Mouse (Mus musculus) heart, embryonic 10.5 days (tissue): ENCODE measurements around the gene Hist1h3d. TPM values are rescaled to one million over a fixed set of nuclear protein-coding genes. Genes with fewer than 3 reads are reported as not detected.
A peak's percentile ranks its signal among the peaks of the same experiment; 100 is the strongest.
"Not testable (repeated sequence)": the region's sequence is repeated elsewhere in the genome, so short reads cannot be mapped to it uniquely, and the experiment has no call there.

Source experiments
- DNase-seq: peaks from one replicate; pipeline ENCODE4 v3.0.0-alpha.2; 2017; ENCODE audit warnings: low spot score
- H3K27ac ChIP-seq: fragments of 300-500 bp; sonication (generic); 2 replicates; pipeline ENCODE4 v1.5.1; 2016; ENCODE audit warnings: mild to moderate bottlenecking
- H3K27me3 ChIP-seq: fragments of 300-500 bp; sonication (generic); 2 replicates; pipeline ENCODE4 v1.6.1; 2016; ENCODE audit warnings: mild to moderate bottlenecking; ENCODE audit not compliant: poor library complexity, insufficient read depth, severe bottlenecking
- H3K36me3 ChIP-seq: fragments of 300-500 bp; sonication (generic); 2 replicates; pipeline ENCODE4 v1.6.1; 2016; ENCODE audit warnings: mild to moderate bottlenecking, moderate library complexity
- H3K4me1 ChIP-seq: fragments of 300-500 bp; sonication (generic); 2 replicates; pipeline ENCODE4 v1.6.1; 2016; ENCODE audit warnings: mild to moderate bottlenecking
- H3K4me3 ChIP-seq: fragments of 300-500 bp; sonication (generic); 2 replicates; pipeline ENCODE4 v1.5.1; 2016; ENCODE audit warnings: mild to moderate bottlenecking, moderate library complexity
- H3K9me3 ChIP-seq: fragments of 300-500 bp; sonication (generic); 2 replicates; pipeline ENCODE4 v1.6.1; 2016; ENCODE audit warnings: mild to moderate bottlenecking, moderate library complexity
- WGBS: fragments of 180-500 bp; shearing (Covaris S2); methylation state at CpG from one replicate; pipeline ENCODE4 v1.1.7; 2016; 5-methylcytosine and 5-hydroxymethylcytosine counted together
- polyA plus RNA-seq: library from polyadenylated mRNA; unstranded; fragments of >200 nt; fragmentation: Nextera tagmentation; extraction: Ambion mirVana; gene quantifications from 2 replicates; pipeline ENCODE4 v1.2.1, GENCODE M21; 2016

Hist1h3d gene
- polyA plus RNA-seq, 1 experiment from 2014 or later: 5.3 TPM

- not testable (repeated sequence) for H3K9me3 ChIP-seq, H3K27me3 ChIP-seq, H3K36me3 ChIP-seq
- WGBS: under 1% methylated on average over 53 of the region's 62 CpGs
- peak; percentile 98 for DNase-seq
- Histone ChIP-seq H3K4me1 (peaks cover 29% of the 10 kb centered on the region), H3K4me3 (peak within 1 kb of the TSS; percentile 67), H3K27ac (peak within 1 kb of the TSS; percentile 95)
Measured at GRCm38 (mm10) chr13:23535137-23536075, 40.2 kb upstream of the Hist1h3d start, which contains the start of gene Hist1h3g. Hist1h3g (plus strand) TSS chr13:23535422.

DNA sequence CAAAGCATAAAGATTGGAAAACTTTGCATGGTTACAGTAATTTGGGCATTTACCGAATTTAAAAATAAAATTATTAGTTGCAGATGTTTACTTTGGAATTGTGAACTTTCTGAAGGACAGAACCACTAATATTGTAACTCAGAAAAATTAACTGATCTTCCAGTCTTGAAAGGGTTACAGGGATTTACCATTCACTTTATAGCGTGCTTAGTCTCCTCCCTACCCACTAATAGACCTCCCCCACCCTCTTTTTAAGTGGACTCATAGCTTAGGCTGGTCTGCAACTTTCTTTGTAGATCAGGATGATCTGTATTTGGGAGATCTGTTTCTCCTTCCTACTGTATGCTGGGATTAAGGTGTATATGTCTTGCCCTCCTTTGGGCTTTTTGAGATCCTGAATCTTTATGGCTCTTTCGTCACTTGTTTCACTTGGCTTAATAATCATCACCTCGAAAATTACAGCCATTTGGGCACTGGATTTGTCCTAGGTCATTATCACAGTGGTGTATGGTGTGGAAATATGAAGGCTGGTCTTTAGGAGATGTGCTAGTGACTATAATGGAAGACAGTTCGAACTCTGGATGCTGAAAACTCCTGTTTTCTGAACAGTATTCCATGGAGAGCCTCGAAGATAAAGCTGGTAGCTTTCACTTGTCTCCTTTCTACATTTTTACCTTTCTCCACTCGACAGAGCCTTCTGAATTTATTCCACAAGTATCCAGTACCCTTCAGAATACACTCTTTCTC, 39.3 kb upstream of the Hist1h3d start:
- Histone ChIP-seq H3K27me3 (no peaks in the 10 kb centered on the region), H3K9me3 (no peaks in the 10 kb centered on the region), H3K4me1 (peaks cover 29% of the 10 kb centered on the region), H3K4me3 (peak overlapping the region; percentile 67), H3K36me3 (no peaks in the 10 kb centered on the region), H3K27ac (peak overlapping the region; percentile 95)
- WGBS: 28% methylated on average over 7 of the region's 7 CpGs
- DNase-seq: no peak

- H3K9me3 ChIP-seq: no peaks in the 10 kb centered on the region
- H3K27me3 ChIP-seq: no peaks in the 10 kb centered on the region
- peaks cover 27% of the 10 kb centered on the region for H3K4me1 ChIP-seq
- WGBS: 81% methylated on average over 3 of the region's 3 CpGs
- no peak for DNase-seq
- no peak overlapping the region for H3K27ac ChIP-seq
- no peaks in the 10 kb centered on the region for H3K36me3 ChIP-seq
- peak overlapping the region; percentile 67 for H3K4me3 ChIP-seq
Measured at GRCm38 (mm10) chr13:23537006-23537710, 38.4 kb upstream of the Hist1h3d start.

- H3K4me3 ChIP-seq: no peak overlapping the region
Measured at GRCm38 (mm10) chr13:23538249-23538648, 37.3 kb upstream of the Hist1h3d start.

GRCm38 (mm10) chr13:23539821-23540220, 35.7 kb upstream of the Hist1h3d start:
- not testable (repeated sequence) for DNase-seq, H3K4me3 ChIP-seq, H3K27ac ChIP-seq, H3K36me3 ChIP-seq, H3K9me3 ChIP-seq, H3K27me3 ChIP-seq
- peaks cover 12% of the 10 kb centered on the region; the same call in 1 of the 2 replicates for H3K4me1 ChIP-seq
- 71% methylated on average over 1 of the region's 1 CpGs for WGBS

More at GRCm38 (mm10) chr13:23538249-23538648, 37.3 kb upstream of the Hist1h3d start:
- DNase-seq: no peak
- H3K27me3 ChIP-seq: no peaks in the 10 kb centered on the region
- peaks cover 20% of the 10 kb centered on the region; the same call in 1 of the 2 replicates for H3K4me1 ChIP-seq
- no peaks in the 10 kb centered on the region for H3K36me3 ChIP-seq
- no peaks in the 10 kb centered on the region for H3K9me3 ChIP-seq
- no peak overlapping the region for H3K27ac ChIP-seq
- WGBS: 86% methylated on average over 5 of the region's 5 CpGs

DNA sequence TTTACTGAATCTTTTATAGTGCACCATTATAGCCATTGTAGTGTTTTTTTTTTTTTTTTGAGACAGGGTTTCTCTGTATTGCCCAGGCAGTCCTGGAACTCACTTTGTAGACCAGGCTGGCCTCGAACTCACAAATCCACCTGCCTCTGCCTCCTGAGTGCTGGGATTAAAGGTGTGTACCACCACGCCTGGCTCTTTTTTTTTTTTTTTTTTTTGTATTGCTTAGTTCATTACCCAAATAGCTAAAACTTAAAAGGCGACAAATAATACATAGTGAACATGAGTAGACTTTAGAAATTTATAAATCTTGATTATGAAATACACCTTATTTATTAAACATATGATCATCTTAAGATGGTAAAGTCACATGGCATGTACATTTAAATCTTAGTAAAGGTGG, 34.1 kb upstream of the Hist1h3d start:
- no peaks in the 10 kb centered on the region for H3K36me3 ChIP-seq
- no peaks in the 10 kb centered on the region for H3K9me3 ChIP-seq
- 88% methylated on average over 3 of the region's 3 CpGs for WGBS
- peaks cover 8% of the 10 kb centered on the region; the same call in 1 of the 2 replicates for H3K4me1 ChIP-seq
- no peak for DNase-seq
- H3K27me3 ChIP-seq: no peaks in the 10 kb centered on the region
- H3K27ac ChIP-seq: no peak overlapping the region
- no peak overlapping the region for H3K4me3 ChIP-seq

DNA sequence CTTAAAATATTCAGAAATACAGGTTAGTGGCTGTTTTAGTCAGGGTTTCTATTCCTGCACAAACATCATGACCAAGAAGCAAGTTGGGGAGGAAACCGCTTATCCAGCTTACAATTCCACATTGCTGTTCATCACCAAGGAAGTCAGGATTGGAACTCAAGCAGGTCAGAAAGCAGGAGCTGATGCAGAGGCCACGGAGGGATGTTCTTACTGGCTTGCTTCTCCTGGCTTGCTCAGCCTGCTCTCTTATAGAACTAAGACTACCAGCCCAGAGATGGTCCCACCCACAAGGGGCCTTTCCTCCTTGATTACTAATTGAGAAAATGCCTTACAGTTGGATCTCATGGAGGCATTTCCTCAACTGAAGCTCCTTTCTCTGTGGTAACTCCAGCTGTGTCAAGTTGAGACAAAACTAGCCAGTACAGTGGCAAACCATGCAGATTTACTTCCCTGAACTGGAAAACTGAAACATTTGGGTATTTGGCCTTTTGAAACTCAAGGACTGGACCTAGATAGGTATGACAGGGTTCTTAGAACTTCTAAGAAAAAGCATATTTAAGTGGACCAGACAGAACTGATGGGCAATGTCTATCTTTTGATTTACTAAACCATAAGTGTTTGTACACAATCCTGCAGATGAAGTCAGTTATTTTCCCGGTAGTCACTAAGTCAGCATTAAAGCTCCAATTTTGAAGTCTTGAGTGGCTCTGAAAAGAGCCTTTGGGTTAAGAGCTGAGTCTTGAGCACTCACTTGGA, 33.2 kb upstream of the Hist1h3d start:
- not testable (repeated sequence) for DNase-seq, H3K27me3 ChIP-seq, H3K4me1 ChIP-seq, H3K9me3 ChIP-seq, H3K36me3 ChIP-seq
- Histone ChIP-seq H3K27ac (peak overlapping the region; percentile 93), H3K4me3 (peak overlapping the region; percentile 59)
- WGBS: 10% methylated on average over 3 of the region's 3 CpGs

DNA sequence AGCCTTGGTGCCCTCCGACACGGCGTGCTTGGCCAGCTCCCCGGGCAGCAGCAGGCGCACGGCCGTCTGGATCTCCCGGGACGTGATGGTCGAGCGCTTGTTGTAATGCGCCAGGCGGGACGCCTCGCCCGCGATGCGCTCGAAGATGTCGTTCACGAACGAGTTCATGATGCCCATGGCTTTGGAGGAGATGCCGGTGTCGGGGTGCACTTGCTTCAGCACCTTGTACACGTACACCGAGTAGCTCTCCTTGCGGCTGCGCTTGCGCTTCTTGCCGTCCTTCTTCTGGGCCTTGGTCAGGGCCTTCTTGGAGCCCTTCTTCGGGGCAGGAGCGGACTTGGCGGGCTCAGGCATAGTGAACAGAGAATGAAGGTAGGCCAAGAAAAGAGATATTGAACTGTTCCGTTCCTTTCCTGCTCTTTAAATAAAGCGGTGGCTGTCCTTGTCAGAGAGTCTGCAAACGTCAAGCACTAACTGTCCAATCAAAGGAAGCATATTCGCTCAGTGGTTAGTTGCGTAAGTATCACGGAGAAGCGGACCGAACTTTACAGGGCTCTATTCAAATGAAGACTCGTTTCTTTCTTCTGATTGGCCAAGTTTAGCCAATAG, 32.5 kb upstream of the Hist1h3d start, which contains the start of gene Hist1h2bh:
Gene Hist1h2bh (minus strand): TSS at position 394 of the 609 bp plus-strand sequence.
- under 1% methylated on average over 38 of the region's 42 CpGs for WGBS
- DNase-seq: peak; percentile 92

GRCm38 (mm10) chr13:23543965-23544786, 31.4 kb upstream of the Hist1h3d start, which contains the start of gene Hist1h3f:
Hist1h3f (plus strand) TSS chr13:23544052.
- Histone ChIP-seq H3K36me3 (no peaks in the 10 kb centered on the region), H3K4me3 (peak within 1 kb of the TSS; percentile 59), H3K4me1 (no peaks in the 10 kb centered on the region; the same call in 1 of the 2 replicates), H3K9me3 (no peaks in the 10 kb centered on the region), H3K27me3 (no peaks in the 10 kb centered on the region), H3K27ac (peak within 1 kb of the TSS; percentile 93)
- WGBS: under 1% methylated on average over 29 of the region's 45 CpGs
- peak; percentile 87 for DNase-seq

More for the DNA sequence above, 32.5 kb upstream of the Hist1h3d start, which contains the start of gene Hist1h2bh:
- H3K27ac ChIP-seq: peak within 1 kb of the TSS; percentile 93
- H3K36me3 ChIP-seq, H3K27me3 ChIP-seq, H3K9me3 ChIP-seq, H3K4me1 ChIP-seq: not testable (repeated sequence)
- peak within 1 kb of the TSS; percentile 59 for H3K4me3 ChIP-seq

DNA sequence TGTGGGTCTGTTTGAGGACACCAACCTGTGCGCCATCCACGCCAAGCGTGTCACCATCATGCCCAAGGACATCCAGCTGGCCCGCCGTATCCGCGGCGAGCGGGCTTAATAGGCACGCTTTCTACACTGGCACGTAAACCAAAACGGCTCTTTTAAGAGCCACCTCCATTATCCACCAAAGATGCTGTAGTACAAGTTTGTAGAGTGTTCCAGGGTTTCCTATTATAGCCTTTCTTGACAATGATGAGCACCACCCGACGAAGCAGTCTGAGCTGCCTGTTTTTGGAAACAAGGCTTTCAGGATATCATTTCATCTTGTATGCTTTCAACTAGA, 30.8 kb upstream of the Hist1h3d start:
- not testable (repeated sequence) for DNase-seq, H3K36me3 ChIP-seq, H3K27me3 ChIP-seq, H3K4me1 ChIP-seq, H3K27ac ChIP-seq, H3K9me3 ChIP-seq
- peak overlapping the region; percentile 59 for H3K4me3 ChIP-seq
- WGBS: under 1% methylated on average over 14 of the region's 14 CpGs

DNA sequence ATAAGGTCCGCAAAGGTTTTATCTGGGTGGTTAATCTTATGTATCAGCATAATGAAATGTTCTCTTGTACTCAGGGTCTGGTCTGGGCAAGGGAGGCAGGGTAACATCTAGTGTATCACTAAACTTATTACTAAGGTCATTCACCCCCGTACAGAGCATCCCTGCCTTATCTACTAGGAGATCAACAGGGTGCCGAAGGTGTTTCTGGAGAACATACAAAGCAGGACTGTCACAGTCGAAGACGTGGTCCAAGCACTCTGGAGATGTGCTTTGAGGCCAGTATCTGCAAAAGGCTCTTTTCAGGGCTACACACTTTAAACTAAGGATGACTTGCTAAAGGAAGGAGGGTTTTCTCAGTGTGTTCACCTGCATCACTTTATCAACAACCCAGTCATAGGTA, 28.9 kb upstream of the Hist1h3d start:
- Histone ChIP-seq H3K27me3 (no peaks in the 10 kb centered on the region), H3K9me3 (no peaks in the 10 kb centered on the region), H3K36me3 (no peaks in the 10 kb centered on the region), H3K4me1 (peaks cover 5% of the 10 kb centered on the region; the same call in 1 of the 2 replicates), H3K27ac (peak overlapping the region; percentile 22; the same call in 1 of the 2 replicates), H3K4me3 (no peak overlapping the region)
- 67% methylated on average over 5 of the region's 5 CpGs for WGBS
- DNase-seq: no peak
